Mouse (Mus musculus) mouse trophoblast stem cell (cell line): ENCODE measurements at regions not wholly inside any gene's neighbourhood (a gene's known extent, or its start where the extent isn't known, plus 50 kb on each side); places are given as distances from the start of the nearest gene placed in this dataset.

ENCODE experiments used
- in situ Hi-C, 2 experiments: fragments of 300-500 bp; cut with MseI, MboI; formaldehyde crosslinking; loops; 2 replicates in 1 of 2; 3 replicates in 1 of 2; pipeline ENCODE4 v1.15.1; 2025

- in situ Hi-C loops, result no loop called here
These were observed 1318.7 kb downstream of the Slc22a22 start for GRCm38 (mm10) chr15:56158726-56159125.

- in situ Hi-C loops, result no loop called here
These were observed 1338.0 kb downstream of the Slc22a22 start for GRCm38 (mm10) chr15:56139451-56139850.

GRCm38 (mm10) chr15:56136420-56136970 is 1340.9 kb downstream of the Slc22a22 start:
- in situ Hi-C loops, result no loop called here

GRCm38 (mm10) chr15:56128029-56128428 is 1349.4 kb downstream of the Slc22a22 start:
- in situ Hi-C loops, result no loop called here

- in situ Hi-C loops, result no loop called here
These were observed 1357.9 kb downstream of the Slc22a22 start for GRCm38 (mm10) chr15:56119287-56120065.

GRCm38 (mm10) chr15:56108313-56108712 is 1369.1 kb downstream of the Slc22a22 start:
- in situ Hi-C loops, result no loop called here

- in situ Hi-C loops, result no loop called here
These were observed 1369.7 kb downstream of the Slc22a22 start for GRCm38 (mm10) chr15:56107719-56108118.

GRCm38 (mm10) chr15:56100133-56100735 is 1377.2 kb downstream of the Slc22a22 start:
- in situ Hi-C loops, result no loop called here

- in situ Hi-C loops, result no loop called here
These were observed 1399.4 kb downstream of the Slc22a22 start for GRCm38 (mm10) chr15:56077838-56078567.

- in situ Hi-C loops, result no loop called here
These were observed 1400.3 kb downstream of the Slc22a22 start for GRCm38 (mm10) chr15:56077081-56077480.

- in situ Hi-C loops, result no loop called here
These were observed 1400.7 kb downstream of the Slc22a22 start for GRCm38 (mm10) chr15:56076680-56077079.

- in situ Hi-C loops, result loop anchor here in 1 of 2 experiments (10.0 to 25.0 kb wide), 2 partner anchors 265 to 668 kb away; no protein-coding TSS in a partner anchor
These were observed 1407.9 kb downstream of the Slc22a22 start for GRCm38 (mm10) chr15:56069511-56069910.

GRCm38 (mm10) chr15:56067214-56067613 is 1410.2 kb downstream of the Slc22a22 start:
- in situ Hi-C loops, result loop anchor here in 1 of 2 experiments (10.0 to 25.0 kb wide), 2 partner anchors 268 to 670 kb away; no protein-coding TSS in a partner anchor

GRCm38 (mm10) chr15:56066540-56066939 is 1410.9 kb downstream of the Slc22a22 start:
- in situ Hi-C loops, result loop anchor here in 1 of 2 experiments (10.0 to 25.0 kb wide), 2 partner anchors 268 to 671 kb away; no protein-coding TSS in a partner anchor

GRCm38 (mm10) chr15:56065872-56066534 is 1411.4 kb downstream of the Slc22a22 start:
- in situ Hi-C loops, result loop anchor here in 1 of 2 experiments (10.0 to 25.0 kb wide), 2 partner anchors 269 to 671 kb away; no protein-coding TSS in a partner anchor

- in situ Hi-C loops, result loop anchor here in 1 of 2 experiments (10.0 to 25.0 kb wide), 2 partner anchors 272 to 675 kb away; no protein-coding TSS in a partner anchor
These were observed 1414.8 kb downstream of the Slc22a22 start for GRCm38 (mm10) chr15:56062576-56062975.

GRCm38 (mm10) chr15:56061326-56061725 is 1416.1 kb downstream of the Slc22a22 start:
- in situ Hi-C loops, result loop anchor here in 1 of 2 experiments (10.0 to 25.0 kb wide), 2 partner anchors 273 to 676 kb away; no protein-coding TSS in a partner anchor

GRCm38 (mm10) chr15:56050716-56051115 is 1426.7 kb downstream of the Slc22a22 start:
- in situ Hi-C loops, result loop anchor here in 1 of 2 experiments (25.0 kb wide), 1 partner anchor 687 kb away; no protein-coding TSS in a partner anchor

- in situ Hi-C loops, result no loop called here
These were observed 1429.6 kb downstream of the Slc22a22 start for GRCm38 (mm10) chr15:56047832-56048231.

- in situ Hi-C loops, result no loop called here
These were observed 1430.5 kb downstream of the Slc22a22 start for GRCm38 (mm10) chr15:56046679-56047532.
